Mouse (Mus musculus): ENCODE measurements around the gene Gm49384.

DNA sequence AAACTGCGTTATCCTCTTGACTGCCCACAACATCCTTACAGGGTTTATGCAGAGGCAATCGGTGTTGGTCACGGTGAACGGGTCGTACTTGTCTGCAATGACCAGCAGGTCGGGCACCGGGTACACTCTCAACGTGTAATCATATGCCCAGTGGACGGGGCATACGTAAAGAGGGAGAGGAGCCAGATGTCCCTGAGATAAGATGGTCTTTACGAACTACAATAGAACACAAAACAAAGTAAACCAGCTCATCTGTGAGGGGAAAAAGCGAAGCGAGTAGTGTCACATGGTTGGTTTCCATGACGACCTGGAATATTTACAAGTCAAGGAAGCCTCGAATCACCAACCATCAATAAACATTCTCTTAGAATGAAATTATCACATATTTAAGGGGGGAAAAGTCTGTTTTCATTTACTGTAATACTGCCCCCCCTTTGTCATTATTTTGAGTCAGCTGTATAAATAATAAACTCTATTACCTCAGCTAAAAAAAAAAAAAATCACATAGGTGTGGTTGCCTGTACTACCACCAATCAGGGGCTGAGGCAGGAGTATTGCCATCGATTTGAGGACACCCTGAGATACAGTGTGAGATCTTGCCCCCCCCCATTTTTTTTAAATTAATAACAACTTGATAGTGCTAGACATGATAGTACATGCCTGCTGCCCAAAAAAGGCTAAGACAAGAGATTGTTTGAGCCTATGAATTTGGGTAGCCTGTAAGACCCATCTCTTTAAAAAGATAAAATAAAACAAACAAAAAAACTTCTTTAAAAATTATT, at the start of gene Gm49384:
- TF ChIP-seq CTCF (IDR thresholded peaks at IDR 0.05; ENCODE audit: extremely low read depth, insufficient read depth, insufficient read length, insufficient replicate concordance) (no peak), POLR2A (IDR thresholded peaks at IDR 0.05; ENCODE audit: low read depth, low read length) (no peak)

Measured in spleen, adult 2 months (tissue).